Mouse (Mus musculus) erythroblast, embryonic 14.5 days (primary cell): ENCODE results near the gene Tas1r3.

ENCODE experiments used
- GATA1 ChIP-seq: IDR thresholded peaks from 2 replicates; pipeline ENCODE4 v1.6.1; 2012; ENCODE audit warnings: low read length, inconsistent platforms, mixed read lengths
- TAL1 ChIP-seq: IDR thresholded peaks from 3 replicates; pipeline ENCODE4 v1.6.1; 2012; ENCODE audit warnings: low read length, inconsistent platforms, mixed read lengths

- TF ChIP-seq TAL1 (no peak), GATA1 (no peak)
Observed at GRCm38 (mm10) chr4:155883587-155883986, 20.4 kb upstream of the Tas1r3 start.
